Mouse (Mus musculus) NIH3T3 (cell line): Measurements from ENCODE around the gene Gm14327.
"Not testable (repeated sequence)": the region's sequence is repeated elsewhere in the genome, so short reads cannot be mapped to it uniquely, and the experiment has no call there.

Experiments used
- DNase-seq: peaks from one replicate; pipeline ENCODE4 v3.0.0-alpha.2; 2012; ENCODE audit warnings: low read depth

The Gm14327 gene

DNA sequence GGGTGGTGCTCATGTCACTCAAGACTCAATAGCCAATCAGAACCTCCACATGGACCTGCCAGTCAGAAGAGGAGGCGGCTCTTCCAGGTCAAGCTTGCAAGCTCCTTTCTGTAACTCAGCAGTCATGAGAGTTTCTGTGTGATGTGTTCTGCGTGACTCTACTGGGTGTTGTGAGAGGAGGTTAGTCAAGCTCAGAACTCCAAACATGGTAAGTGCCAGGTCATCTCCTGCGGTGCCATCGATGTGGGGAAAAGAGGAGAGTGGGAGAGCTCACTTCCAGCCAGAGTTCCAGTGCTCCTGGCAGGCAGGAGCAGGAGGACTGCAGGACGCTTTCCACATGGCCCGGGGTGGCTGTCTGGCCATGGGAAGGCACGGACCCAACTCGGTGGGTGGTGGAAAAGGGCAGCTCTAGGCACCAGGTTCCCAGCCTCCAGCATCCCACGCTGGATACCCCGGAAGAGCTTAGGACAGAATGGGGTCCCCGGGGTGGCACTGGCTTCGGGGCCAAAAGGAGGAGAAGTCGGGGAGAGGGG lies at the start of gene Gm14327:
TSS of gene Gm14327 (plus strand) at position 51 of the 533 bp plus-strand sequence.
- peak; percentile 26 for DNase-seq

DNA sequence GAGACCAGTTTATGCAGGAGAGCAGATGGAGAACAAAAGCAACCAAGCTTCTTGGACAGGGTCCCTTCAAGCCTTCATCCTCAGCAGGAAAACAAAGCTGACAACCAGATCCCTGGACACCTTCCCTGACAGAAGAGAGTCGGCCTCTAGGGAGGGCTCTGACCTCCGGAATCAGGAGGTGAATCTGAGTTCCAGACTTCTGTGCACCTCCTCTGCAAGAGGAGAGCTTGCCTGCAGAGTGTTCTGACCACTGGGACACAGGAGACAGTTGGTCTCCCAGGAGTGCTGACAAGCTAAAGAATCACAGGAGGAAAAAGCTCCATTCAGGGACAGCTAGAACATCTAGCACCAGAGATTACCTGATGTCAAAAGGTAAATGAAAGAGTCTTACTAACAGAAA lies 34.6 kb upstream of the Gm14327 start:
- not testable (repeated sequence) for DNase-seq

DNA sequence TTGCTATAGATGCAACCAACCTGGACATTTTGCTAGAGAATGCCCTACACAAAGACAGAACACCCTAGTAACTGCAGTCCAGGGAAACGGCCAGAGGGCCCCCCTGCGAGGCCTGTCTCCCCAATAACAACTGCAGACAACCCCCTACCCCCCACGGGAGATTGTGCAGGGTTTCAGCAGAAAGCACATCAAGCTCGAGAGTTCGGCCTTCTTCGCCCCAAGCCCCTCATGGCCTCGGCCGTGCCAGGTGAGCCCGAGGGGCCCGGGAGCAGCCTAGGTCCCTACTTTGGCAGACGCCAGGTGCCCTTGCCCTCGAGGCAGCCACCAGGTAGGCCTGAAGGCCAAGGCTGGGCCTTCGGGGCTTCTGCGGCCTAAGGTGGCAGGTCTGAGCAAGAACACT lies 9.2 kb upstream of the Gm14327 start:
- not testable (repeated sequence) for DNase-seq

DNA sequence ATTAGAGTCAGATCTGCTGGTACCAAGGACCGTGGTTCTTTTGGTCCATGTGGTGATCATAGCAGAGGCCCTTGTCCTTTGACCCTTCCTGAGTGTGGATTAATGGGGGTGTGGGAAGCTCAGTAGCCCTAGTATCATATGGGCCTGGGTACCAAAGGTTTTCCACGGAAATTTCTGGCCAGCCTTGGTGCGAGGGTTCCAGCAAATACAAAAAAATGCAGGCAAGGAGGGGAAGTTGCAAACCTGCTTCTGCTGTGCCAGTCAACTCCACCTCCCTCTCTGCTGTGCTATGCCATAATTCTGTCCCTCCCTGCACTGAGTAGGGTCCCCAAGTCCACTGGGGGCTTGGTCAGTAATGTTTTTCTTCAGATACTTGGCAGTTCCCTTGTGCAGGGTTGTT lies 1.3 kb downstream of the Gm14327 start:
- not testable (repeated sequence) for DNase-seq

DNA sequence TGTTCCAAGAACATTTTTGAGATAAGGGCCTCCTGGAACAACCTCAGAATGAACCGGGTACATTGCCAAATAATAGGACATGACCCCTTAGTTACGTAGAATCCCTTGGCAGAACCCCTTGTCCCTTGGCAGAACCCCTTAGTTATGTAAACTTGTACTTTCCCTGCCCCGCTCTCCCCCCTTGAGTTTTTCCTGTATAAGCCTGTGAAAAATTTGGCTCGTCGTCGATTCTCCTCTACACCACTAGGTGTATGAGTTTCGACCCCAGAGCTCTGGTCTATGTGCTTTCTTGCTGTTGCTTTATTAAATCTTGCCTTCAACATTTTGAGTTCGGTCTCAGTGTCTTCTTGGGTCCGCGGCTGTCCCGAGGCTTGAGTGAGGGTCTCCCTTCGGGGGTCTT lies 6.4 kb downstream of the Gm14327 start:
- DNase-seq, result not testable (repeated sequence)

DNA sequence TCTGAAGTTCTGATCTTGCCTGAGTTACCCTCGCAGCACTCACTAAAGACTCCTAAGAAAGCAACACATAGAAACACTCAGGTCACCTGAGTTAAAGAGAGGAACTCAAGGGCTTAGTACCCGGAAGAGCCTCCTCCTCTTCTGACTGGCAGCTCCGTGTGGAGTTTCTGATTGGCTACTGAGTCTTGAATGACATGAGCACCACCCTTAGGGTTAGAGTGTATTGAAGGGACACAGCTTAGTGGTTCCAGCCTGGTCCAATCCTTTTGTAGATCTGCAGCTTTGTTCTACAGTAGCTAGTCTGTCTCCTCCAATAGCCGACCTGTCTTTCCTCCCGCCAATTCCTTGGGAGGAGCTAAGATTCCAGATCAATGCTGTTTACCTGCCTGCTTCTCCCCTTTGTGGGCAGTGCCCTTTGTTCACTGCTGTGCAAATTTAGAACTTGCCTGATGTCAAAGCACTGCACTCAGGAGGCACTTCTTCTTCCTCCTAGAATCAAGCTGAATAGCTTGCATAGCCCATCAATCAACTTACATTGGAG lies 28.7 kb downstream of the Gm14327 start, which contains the start of gene Zfp972:
TSS of gene Zfp972 (minus strand) at position 51 of the 541 bp plus-strand sequence.
- DNase-seq, result peak; percentile 1
